Mouse (Mus musculus): ENCODE data around the gene Ccdc146.

- TF ChIP-seq CTCF (IDR thresholded peaks at IDR 0.05; ENCODE audit: borderline replicate concordance, extremely low read depth, insufficient read depth, insufficient read length), result no peak
- no peak for TF ChIP-seq POLR2A (IDR thresholded peaks at IDR 0.05; ENCODE audit: borderline replicate concordance, extremely low read depth, insufficient read depth, insufficient read length, poor library complexity, severe bottlenecking)
These were observed 43.6 kb upstream of the Ccdc146 start for GRCm38 (mm10) chr5:21468100-21468499.

Measured in brain, embryonic 14.5 days (tissue).